Mouse (Mus musculus): ENCODE data around the gene Cdc42bpb.

DNA sequence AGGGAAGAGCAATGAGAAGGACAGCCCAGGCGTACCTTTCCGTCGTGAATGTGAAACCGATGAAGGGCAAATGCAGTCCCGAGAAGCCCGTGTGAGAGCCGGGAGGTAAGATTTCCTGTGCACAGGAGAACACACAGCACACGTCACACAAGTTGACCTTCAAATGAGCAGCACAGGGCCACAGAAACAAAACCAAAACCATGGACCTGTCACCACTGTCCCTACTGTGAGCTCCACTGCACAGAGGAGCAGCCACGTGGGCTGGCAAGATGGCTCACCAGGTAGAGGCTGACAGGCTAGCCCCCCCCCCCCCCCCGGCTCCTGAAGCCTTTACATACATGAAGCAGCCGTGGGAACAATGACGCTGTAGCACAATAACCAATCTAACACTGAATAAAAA, 52.6 kb downstream of the Cdc42bpb start:
- no peak for TF ChIP-seq GATA1 (IDR thresholded peaks at IDR 0.05; ENCODE audit: low read length)
- no peak for TF ChIP-seq TAL1 (IDR thresholded peaks at IDR 0.05; ENCODE audit: low read length)
